Mouse (Mus musculus) intestine, embryonic 14.5 days (tissue): ENCODE measurements at regions not wholly inside any gene's neighbourhood (a gene's known extent, or its start where the extent isn't known, plus 50 kb on each side); places are given as distances from the start of the nearest gene placed in this dataset.

Experiments used
- ATAC-seq: fragments of 200-750 bp; cut with Nextera tagmentation; replicated peaks from 2 replicates; pipeline ENCODE4 v1.8.0; 2017; ENCODE audit warnings: low read depth, moderate number of reproducible peaks, moderate TSS enrichment, moderate library complexity; ENCODE audit not compliant: low FRiP score, low TSS enrichment
- DNase-seq: peaks from one replicate; pipeline ENCODE4 v3.0.0-alpha.2; 2018; ENCODE audit warnings: low spot score
- H3K27ac ChIP-seq: fragments of 300-500 bp; sonication (generic); 2 replicates; pipeline ENCODE4 v1.5.1; 2014; ENCODE audit warnings: low read depth, mild to moderate bottlenecking, control low read depth
- H3K27me3 ChIP-seq: fragments of 300-500 bp; sonication (generic); replicated peaks from 2 replicates; pipeline ENCODE4 v1.6.1; 2014; ENCODE audit warnings: low read length, control low read depth; ENCODE audit not compliant: control insufficient read depth, insufficient read depth
- H3K36me3 ChIP-seq: fragments of 300-500 bp; sonication (generic); 2 replicates; pipeline ENCODE4 v1.6.1; 2014; ENCODE audit warnings: low read length, control low read depth; ENCODE audit not compliant: control insufficient read depth, insufficient read depth
- H3K4me1 ChIP-seq: fragments of 300-500 bp; sonication (generic); replicated peaks from 2 replicates; pipeline ENCODE4 v1.6.1; 2014; ENCODE audit warnings: low read length, control low read depth, mixed read lengths; ENCODE audit not compliant: control insufficient read depth, insufficient read depth
- H3K4me2 ChIP-seq: fragments of 300-500 bp; sonication (generic); 2 replicates; pipeline ENCODE4 v1.6.1; 2014; ENCODE audit warnings: low read length
- H3K4me3 ChIP-seq: fragments of 300-500 bp; sonication (generic); 2 replicates; pipeline ENCODE4 v1.5.1; 2014; ENCODE audit warnings: low read depth, low read length, control low read depth, mixed read lengths
- H3K9ac ChIP-seq: fragments of 300-500 bp; sonication (generic); 2 replicates; pipeline ENCODE4 v1.6.1; 2014; ENCODE audit warnings: mild to moderate bottlenecking, low read length
- H3K9me3 ChIP-seq: fragments of 300-500 bp; sonication (generic); 2 replicates; pipeline ENCODE4 v1.6.1; 2016; ENCODE audit warnings: low read length, control low read depth; ENCODE audit not compliant: control insufficient read depth
- WGBS: fragments of 180-500 bp; shearing (Covaris S2); extraction: QIAGEN DNeasy Blood & Tissue Kit; methylation state at CpG from one replicate; pipeline ENCODE4 v1.1.7; 2014; 5-methylcytosine and 5-hydroxymethylcytosine counted together

- H3K27me3 ChIP-seq, result no peaks in the 10 kb centered on the region
- DNase-seq, result peak; percentile 86
- no peaks in the 10 kb centered on the region for H3K9me3 ChIP-seq
- 12% methylated on average over 3 of the region's 3 CpGs for WGBS
- H3K4me3 ChIP-seq, result no peak overlapping the region
- H3K4me2 ChIP-seq, result no peak overlapping the region
- no peaks in the 10 kb centered on the region for H3K36me3 ChIP-seq
- no peak overlapping the region for H3K27ac ChIP-seq
- H3K9ac ChIP-seq, result no peak overlapping the region
- no peaks in the 10 kb centered on the region for H3K4me1 ChIP-seq
- ATAC-seq, result no peak
Measured at GRCm38 (mm10) chr7:72362690-72363089, 56.3 kb upstream of the Mctp2 start.

GRCm38 (mm10) chr7:72391323-72391722, 84.9 kb upstream of the Mctp2 start:
- no peaks in the 10 kb centered on the region for H3K27me3 ChIP-seq
- H3K4me1 ChIP-seq, result no peaks in the 10 kb centered on the region
- H3K9ac ChIP-seq, result no peak overlapping the region
- no peaks in the 10 kb centered on the region for H3K36me3 ChIP-seq
- H3K27ac ChIP-seq, result no peak overlapping the region
- DNase-seq (peak; percentile 52), ATAC-seq (no peak)
- no peaks in the 10 kb centered on the region for H3K9me3 ChIP-seq
- WGBS, result 42% methylated on average over 7 of the region's 7 CpGs
- H3K4me3 ChIP-seq, result no peak overlapping the region
- H3K4me2 ChIP-seq, result no peak overlapping the region

DNA sequence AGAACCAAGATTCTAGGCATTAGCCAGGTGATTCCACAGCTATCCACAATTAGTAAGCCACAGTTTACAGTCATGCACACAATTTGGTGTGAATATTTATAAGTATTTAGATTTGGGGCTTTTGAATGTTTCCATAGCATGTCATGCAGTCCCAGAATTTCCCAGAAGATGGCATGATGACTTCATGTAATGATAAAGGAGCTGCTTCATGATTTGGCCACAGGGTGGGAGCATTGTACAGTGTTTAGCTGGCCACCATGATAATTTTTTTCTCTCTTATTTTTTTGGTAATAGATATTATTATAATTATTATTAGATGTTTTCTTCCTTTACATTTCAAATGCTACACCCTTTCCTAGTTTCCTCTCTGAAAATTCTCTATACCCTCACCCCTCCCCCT, 93.6 kb upstream of the Mctp2 start:
- ATAC-seq (0 out of 2 replicates have a peak, but pooled peaks have one; percentile 23), DNase-seq (peak; percentile 78)
- H3K27ac ChIP-seq, result no peak overlapping the region
- H3K9me3 ChIP-seq, result no peaks in the 10 kb centered on the region
- no peaks in the 10 kb centered on the region for H3K36me3 ChIP-seq
- no peaks in the 10 kb centered on the region for H3K27me3 ChIP-seq
- H3K4me1 ChIP-seq, result no peaks in the 10 kb centered on the region
- H3K9ac ChIP-seq, result no peak overlapping the region
- H3K4me3 ChIP-seq, result no peak overlapping the region
- H3K4me2 ChIP-seq, result no peak overlapping the region

- no peak overlapping the region for H3K27ac ChIP-seq
- ATAC-seq, result no peak
- H3K9ac ChIP-seq, result no peak overlapping the region
- WGBS, result 73% methylated on average over 3 of the region's 3 CpGs
- H3K36me3 ChIP-seq, result no peaks in the 10 kb centered on the region
- no peak overlapping the region for H3K4me3 ChIP-seq
- no peaks in the 10 kb centered on the region for H3K9me3 ChIP-seq
- H3K4me2 ChIP-seq, result no peak overlapping the region
- DNase-seq, result no peak
- H3K27me3 ChIP-seq, result no peaks in the 10 kb centered on the region
- no peaks in the 10 kb centered on the region for H3K4me1 ChIP-seq
Measured at GRCm38 (mm10) chr7:72406131-72406530, 99.7 kb upstream of the Mctp2 start.

GRCm38 (mm10) chr7:72408409-72408986, 102.1 kb upstream of the Mctp2 start:
- Histone ChIP-seq H3K4me3 (no peak overlapping the region), H3K4me1 (no peaks in the 10 kb centered on the region), H3K9ac (no peak overlapping the region), H3K27me3 (no peaks in the 10 kb centered on the region), H3K27ac (no peak overlapping the region), H3K36me3 (no peaks in the 10 kb centered on the region), H3K4me2 (no peak overlapping the region), H3K9me3 (no peaks in the 10 kb centered on the region)
- 37% methylated on average over 6 of the region's 6 CpGs for WGBS
- no peak for DNase-seq
- ATAC-seq, result no peak

- H3K27me3 ChIP-seq, result no peaks in the 10 kb centered on the region
- H3K4me2 ChIP-seq, result no peak overlapping the region
- H3K36me3 ChIP-seq, result no peaks in the 10 kb centered on the region
- no peaks in the 10 kb centered on the region; the same call in 1 of the 2 replicates for H3K4me1 ChIP-seq
- no peak overlapping the region for H3K27ac ChIP-seq
- ATAC-seq, result no peak
- H3K4me3 ChIP-seq, result no peak overlapping the region
- no peak for DNase-seq
- WGBS, result 47% methylated on average over 2 of the region's 2 CpGs
- no peak overlapping the region for H3K9ac ChIP-seq
- no peaks in the 10 kb centered on the region for H3K9me3 ChIP-seq
Measured at GRCm38 (mm10) chr7:72438552-72438951, 132.1 kb upstream of the Mctp2 start.

GRCm38 (mm10) chr7:72442001-72442400, 135.6 kb upstream of the Mctp2 start:
- H3K9me3 ChIP-seq, result no peaks in the 10 kb centered on the region
- H3K4me3 ChIP-seq, result no peak overlapping the region
- ATAC-seq (no peak), DNase-seq (no peak)
- H3K4me1 ChIP-seq, result no peaks in the 10 kb centered on the region; the same call in 1 of the 2 replicates
- no peak overlapping the region for H3K4me2 ChIP-seq
- no peaks in the 10 kb centered on the region for H3K36me3 ChIP-seq
- WGBS, result 68% methylated on average over 5 of the region's 5 CpGs
- no peak overlapping the region for H3K27ac ChIP-seq
- H3K9ac ChIP-seq, result no peak overlapping the region
- H3K27me3 ChIP-seq, result no peaks in the 10 kb centered on the region

DNA sequence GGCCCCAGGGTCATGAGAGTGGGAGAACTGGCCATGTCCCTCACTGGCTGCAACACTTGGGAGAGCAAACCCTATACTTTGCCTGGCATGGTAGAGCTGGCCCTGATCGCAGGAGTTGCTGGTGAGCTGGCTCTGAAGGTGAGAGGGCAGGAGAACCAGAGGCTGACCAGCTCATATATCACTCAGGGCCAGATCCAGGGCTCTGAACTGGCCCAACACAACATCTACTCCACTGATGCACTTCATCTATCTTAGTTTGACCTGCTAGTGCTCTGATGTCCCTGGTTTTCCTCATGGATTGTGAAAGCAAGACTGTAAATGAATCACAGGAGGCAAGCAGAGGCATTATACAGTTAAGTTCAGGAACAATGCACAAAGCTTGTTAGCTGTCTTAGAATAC, 137.6 kb upstream of the Mctp2 start:
- Histone ChIP-seq H3K9ac (no peak overlapping the region), H3K9me3 (no peaks in the 10 kb centered on the region), H3K4me3 (no peak overlapping the region), H3K4me1 (no peaks in the 10 kb centered on the region; the same call in 1 of the 2 replicates), H3K27me3 (no peaks in the 10 kb centered on the region), H3K36me3 (no peaks in the 10 kb centered on the region), H3K27ac (no peak overlapping the region), H3K4me2 (no peak overlapping the region)
- no peak for DNase-seq
- WGBS, result 76% methylated on average over 1 of the region's 1 CpGs
- no peak for ATAC-seq

DNA sequence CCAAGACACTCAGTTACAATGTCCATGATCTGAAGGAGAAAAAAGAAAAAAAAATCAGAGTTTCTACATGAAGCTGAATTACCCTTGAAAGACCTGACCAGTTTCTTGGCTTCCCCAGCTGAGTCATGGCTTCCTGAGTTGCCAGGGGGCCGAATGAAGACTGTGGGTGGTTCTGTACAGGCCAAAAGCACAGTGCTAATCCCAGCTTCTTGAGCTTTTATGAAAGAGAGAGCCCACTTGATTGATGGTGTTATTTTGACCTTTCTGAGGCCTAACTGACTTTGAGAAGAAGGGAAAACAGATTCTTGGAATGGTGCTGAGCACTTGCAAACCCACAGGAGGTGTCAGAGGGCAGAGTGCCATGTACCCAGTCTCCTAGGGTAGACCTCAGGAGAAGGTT, 138.4 kb upstream of the Mctp2 start:
- ATAC-seq, result no peak
- WGBS, result 57% methylated on average over 1 of the region's 1 CpGs

More for the DNA sequence above, 138.4 kb upstream of the Mctp2 start:
- H3K27ac ChIP-seq, result no peak overlapping the region
- no peak for DNase-seq
- H3K4me3 ChIP-seq, result no peak overlapping the region
- H3K9ac ChIP-seq, result no peak overlapping the region
- no peaks in the 10 kb centered on the region for H3K27me3 ChIP-seq
- H3K4me2 ChIP-seq, result no peak overlapping the region
- H3K36me3 ChIP-seq, result no peaks in the 10 kb centered on the region
- no peaks in the 10 kb centered on the region; the same call in 1 of the 2 replicates for H3K4me1 ChIP-seq
- H3K9me3 ChIP-seq, result no peaks in the 10 kb centered on the region
